Mouse (Mus musculus): ENCODE results near the gene Usp15. TPM values are rescaled to one million over a fixed set of nuclear protein-coding genes. Genes with fewer than 3 reads are reported as not detected.

Gene Usp15
- total and polyA plus RNA-seq, 3 experiments = 1.5 to 105 (median 67.7) TPM

DNA sequence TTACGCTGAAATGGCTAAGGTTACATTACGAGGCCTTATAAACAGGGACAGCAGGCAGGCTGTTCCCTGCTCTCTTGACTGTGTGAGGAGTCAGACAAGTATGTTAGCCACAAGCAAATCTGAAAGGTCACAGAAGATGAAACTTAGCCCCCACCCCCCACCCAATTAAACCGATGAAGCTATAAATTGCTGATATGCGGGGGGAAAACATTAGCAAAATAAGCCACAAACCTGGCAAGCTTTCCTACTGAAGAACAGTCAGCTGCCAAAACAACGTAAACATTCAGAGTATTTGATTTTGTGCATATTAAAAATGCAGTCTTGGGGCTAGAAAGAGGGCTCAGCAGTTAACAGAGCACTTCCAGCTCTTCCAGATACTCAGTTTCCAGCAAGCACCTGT lies 88.7 kb downstream of the Usp15 start:
- DNase-seq = no peak

DNA sequence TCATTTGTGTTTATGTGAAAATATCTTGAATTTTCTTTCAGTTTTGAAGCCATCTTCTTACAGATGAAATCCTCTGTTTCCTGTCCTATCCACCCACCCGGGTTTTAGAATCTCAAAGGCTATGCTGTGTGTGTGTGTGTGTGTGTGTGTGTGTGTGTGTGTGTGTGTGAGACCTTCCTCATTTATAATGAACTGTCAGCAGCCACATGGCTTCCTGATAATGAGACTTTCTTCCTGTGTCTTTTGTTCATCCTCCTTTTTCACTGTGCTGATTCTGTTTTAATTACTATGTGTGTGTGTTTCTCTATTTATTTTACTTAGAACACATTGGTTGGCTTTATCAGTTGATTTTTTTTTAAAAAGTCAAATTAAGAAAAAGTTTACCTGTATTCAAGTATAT lies 95.5 kb downstream of the Usp15 start:
- no peak for DNase-seq

DNA sequence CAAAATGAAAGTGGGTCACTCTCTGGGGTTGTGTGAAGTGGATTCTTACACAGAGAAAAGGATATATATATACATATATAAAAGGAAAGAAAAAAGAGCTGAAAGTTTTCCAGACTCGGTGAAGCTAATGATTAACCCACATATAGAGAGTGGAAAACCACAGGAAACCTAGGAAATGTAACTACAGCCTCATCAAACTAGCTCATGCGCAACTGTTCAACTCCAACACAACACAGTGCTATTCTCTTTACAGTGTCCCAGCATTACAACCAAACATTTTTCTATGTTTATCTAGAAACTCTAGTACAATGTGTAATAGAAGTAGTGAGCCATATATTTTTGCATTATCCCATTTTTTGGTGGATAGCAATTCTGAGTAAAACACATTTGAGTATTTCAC lies 96.2 kb downstream of the Usp15 start:
- DNase-seq = no peak

DNA sequence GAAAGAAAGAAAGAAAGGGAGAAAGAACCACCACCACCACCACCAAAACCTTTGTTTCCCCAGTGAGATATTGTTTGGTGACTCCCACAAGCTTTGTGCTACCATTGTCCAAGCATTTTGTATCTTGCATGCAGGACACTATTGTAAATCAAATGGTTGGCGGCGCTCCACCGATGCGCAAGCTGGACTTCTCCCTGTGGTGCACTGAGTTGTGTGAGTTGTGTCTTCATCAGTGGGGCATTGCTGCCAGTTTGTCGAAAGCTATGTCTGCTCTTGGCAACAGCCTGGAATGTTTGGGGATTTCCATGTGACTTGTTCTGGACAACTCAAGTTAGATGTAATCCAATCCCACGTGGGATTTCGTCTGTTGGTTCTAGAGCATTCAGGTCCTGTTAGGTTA lies 102.3 kb downstream of the Usp15 start:
- DNase-seq = peak; percentile 14

DNA sequence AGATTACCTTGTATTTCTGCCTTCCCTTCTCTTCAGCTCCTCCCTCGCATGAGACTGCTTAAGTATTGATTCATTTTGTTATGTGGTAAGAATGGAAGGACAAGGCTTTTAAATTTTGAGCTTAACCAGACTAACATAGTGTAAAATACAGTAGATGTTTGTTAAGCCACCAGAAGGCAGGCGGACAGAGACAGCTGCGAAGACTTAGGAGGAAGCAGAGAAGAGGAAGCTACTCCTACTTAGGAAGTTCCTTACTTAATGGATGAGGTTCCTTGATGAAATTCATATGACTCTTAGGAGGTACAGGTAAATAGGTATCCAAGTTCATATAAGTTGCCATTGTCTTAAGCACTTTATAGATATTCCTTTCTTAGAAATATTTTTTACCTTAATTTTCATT lies 104.2 kb downstream of the Usp15 start:
- no peak for DNase-seq

DNA sequence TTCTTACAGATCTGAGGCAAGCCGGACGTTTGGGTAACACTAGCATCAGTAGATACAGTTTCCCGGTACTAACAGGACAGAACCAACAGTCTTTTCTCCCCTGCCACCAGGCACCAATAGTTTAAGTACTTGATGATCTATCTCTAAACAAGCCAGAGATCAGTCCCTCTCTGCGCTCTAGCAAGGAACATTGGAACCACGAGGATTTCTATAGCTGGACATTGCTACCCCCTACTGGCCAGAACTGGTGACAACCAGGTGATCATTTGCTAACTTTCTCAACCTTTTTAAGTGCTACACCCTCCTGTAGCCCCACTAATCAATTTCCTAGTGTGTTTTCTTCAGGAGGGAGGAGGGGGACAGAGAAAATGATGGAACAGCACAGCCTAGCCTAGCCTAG lies 105.1 kb downstream of the Usp15 start:
- DNase-seq = peak; percentile 38

DNA sequence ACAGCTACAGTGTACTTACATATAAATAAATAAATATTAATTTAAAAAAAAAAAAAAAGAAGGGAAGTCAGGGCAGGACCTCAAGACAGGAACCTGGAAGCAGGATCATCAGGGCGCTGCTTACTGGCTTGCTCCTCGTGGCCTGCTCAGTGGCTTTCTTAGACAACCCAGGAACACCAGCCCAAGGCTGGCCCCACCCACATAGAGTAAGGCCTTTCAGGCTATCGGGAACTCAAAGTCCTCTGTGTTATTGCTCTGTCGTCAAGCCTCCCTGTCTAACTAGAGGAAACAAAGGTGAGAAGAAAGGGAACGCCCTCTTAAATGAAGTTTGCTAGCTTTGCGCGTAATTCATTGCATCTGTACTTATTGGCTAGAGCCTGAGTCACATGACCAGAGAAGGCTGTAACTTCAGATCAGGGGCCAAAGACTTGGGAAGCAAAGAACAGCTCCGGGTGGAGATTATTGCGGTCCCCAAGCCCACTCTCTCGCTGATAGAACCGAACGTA lies 107.3 kb downstream of the Usp15 start:
- DNase-seq = no peak

DNA sequence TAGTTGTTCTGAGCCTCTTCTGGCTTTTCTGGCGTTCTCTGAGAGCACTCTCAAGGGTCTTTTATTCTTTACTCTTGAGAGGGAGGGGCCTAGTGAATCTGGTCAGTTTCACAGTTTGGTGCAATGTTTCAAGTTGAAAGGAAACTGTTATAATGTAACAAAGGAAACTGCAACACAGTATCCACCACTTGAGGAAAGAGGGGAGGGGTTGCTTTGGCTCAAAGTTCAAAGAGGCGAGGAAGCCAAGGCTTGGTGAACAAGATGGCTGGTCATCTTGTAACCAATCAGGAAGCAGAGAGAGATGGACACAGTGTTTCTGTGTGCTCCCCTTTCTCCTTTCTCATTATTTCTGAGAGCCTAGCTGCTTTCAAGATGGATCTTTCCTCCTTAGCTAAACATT lies 109.9 kb downstream of the Usp15 start:
- no peak for DNase-seq

DNA sequence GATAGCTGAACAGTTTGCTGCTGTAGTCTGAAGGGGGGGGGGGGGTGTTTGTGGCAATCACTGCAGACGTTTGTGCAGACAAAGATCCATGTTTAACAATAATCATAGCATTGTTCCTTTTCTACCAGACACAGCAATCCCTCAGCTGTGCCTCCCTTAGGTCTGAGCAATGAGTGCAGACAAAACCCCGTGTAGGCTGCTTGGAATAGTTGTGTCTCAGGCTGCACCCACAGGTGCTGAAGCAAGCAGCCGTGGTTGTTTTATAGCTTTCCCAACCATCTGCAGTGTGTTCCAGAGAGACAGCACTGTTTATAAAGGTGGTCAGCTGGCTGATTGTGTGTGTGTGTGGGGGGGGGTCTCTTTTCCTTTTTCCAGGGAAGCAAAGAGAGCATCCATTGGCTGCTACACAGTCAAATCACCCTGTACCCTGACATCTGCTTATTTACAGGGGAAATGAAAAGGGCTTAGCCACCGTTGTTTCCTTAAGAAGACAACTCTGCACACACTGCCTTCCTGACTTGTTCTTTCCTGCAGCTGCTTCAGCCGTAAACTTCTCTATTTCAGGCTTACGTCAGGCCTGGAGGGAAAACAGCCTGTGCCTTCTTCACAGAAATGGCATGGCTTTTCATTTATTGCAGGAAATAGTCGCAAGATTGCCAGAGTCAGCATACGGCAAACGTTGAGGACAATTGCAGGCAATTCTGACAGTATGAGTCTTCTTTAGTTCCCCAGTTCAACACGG lies 111.7 kb downstream of the Usp15 start:
- DNase-seq = no peak

DNA sequence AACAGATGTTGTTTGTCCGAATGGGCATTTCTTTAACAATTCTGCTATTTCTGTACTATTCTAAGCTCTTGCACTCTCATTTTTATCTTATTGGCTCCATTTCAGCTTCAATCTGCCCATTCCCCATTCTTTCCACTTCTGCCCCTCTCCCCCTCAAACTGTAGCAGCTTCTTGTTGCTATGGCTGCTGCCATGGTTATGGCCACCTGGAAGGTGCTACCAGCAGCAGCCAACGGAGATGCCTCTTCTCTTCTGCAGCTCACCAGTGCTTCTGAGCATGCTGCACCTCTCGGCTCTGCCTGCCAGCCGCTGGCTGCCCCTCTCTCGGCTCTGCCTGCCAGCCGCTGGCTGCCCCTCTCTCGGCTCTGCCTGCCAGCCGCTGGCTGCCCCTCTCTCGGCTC lies 112.5 kb downstream of the Usp15 start:
- DNase-seq = no peak

DNA sequence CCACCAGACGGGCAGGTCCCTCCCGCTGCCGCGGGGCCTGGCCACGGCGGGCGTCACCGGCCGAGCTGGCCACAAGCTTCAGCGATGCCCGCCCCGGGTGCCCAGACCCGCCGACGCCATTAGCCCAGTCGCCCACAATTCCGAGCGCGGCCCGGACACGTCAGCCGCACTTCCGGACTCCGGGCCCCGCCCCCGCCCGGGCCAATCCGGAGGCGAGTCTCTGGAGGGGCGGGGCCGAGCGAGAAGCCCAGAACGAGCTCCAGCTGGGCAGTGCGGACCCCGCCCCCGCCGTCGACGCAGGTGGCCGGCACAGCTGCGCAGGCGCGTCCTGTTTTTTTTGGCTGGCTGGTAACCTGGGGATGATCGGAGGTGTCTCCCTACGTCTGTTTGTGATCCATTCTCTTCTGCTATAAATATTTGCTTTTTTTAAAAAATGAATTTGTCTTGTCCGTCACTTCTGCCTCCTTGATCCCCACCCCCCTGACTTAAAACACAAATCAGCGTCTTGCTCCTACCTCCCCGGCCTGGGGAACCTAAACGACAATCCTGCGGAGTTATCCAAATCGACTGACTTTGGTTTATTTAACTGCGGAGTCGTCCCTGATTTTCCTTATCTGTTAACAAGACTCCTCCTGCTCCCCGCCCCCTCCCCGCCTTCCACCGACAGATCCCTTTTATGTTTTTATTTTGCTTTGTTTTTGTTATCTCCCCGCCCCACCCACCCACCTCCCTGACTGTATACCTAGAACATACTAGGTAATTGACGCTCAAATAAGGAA lies 120.4 kb downstream of the Usp15 start, which contains the start of gene Mon2:
Gene Mon2, minus strand, starts transcription at position 261 of the 779 bp plus-strand sequence.
- DNase-seq = peak; percentile 98

DNA sequence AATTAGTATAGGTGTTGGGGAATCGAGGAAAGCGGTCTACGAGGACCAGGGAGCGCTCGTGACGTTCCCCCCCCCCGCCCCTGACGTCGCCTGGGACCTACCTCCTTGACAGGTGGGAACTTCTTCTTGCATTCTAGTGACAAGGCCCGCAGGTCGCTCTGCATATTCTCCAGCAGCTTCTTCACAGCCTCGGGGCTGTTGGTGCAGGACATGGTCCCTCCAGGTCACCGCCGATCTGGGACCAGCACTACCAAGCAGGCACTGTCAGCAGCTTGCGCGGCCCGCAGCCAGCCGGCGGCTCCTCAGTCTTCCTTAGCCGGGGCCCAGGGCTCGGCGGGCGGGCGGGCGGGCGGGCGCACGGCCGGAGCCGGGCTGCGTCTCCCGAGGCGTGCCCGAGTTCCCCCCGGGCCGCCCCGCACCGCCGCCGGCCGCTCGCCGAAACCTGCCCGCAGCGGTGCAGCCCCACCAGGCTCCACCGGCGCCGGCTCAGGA lies 121.0 kb downstream of the Usp15 start:
- DNase-seq = no peak

DNA sequence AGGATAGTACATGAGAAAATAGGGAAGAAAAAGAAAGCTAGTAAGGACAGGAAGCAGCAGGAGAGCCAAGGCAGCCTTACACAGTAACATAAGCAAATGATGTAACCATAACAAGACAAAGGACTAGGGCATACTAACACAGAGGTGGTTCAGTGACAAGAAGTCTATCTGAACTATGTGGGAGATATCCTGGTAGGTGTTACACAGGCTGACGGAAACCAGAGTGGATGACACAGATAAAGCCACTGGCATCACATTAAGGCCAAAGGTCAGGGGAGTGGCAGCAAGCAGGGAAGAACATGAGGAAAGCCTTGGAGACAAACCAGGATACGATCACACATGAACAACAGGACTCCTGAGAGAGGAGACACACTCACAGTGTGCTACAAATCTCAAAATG lies 124.8 kb downstream of the Usp15 start:
- DNase-seq = no peak

DNA sequence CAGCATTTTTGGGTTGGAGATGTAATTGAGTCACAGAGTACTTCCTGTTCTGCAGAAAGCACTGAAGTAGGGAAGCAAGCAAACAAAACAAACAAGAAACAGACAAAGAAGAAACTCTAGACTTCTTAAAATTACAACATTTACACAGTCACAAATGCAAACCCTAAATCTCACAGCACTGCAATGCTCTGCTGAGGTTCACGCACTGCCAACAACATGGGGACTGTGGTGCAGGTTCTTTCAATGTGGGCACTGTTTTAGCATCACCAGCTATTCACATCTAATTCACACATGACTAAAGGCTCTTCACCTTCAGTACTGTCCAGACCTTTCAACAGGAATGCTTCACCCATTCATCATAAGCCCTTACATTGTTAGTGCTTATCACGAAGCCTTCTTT lies 133.8 kb downstream of the Usp15 start:
- no peak for DNase-seq

DNA sequence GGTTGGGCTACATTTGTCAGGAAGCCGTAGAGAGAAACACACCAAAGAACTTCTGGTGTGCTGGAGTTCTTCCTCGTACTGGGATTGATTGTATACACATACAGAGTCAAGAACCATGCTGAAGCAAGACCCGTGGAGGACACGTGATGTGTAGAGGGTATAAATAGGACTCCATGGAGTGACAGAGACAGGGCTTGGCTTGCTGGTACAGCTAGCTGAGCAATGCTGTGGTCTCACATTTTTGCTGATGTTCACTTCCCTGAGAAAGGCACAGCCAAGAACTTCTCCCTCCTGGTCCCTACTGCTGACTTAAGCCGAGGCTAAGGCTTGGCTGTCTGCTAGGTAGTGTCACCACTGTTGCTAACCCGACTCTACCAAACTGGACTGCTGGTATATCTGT lies 136.0 kb downstream of the Usp15 start:
- DNase-seq = no peak

DNA sequence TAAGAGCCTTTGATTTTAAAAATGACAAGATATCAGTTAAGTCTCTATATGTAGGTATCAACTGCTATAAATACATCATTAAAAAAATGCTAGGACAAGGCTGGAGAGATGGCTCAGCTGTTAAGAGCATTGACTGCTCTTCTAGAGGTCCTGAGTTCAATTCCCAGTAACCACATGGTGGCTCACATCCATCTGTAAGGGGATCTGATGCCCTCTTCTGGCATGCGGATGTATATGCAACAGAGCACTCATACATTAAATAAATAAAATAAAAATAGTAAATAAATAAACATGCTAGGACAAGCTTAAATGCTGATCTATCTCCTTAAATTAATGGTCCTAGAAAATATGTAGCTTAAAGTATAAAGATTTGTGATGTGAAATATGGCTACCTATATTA lies 139.7 kb downstream of the Usp15 start:
- DNase-seq = no peak

DNA sequence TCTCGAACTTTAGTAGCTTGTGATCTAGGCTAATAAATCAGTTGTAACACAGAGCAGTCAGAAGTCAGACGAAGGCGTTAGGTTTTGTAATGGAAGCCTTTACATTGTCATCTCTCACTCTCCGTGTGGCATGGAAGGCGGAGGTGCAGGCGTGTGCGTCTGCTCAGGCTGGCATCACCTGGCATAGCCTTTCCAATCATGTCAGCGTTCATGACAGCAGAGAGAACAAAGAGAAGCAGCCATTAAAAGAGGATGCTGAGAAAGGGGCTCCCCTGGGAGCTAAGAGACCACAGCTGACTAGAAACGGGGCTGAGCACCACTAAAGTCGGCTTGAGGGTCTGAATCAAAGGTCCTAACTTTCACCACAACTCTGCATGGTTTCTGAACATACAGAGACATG lies 140.3 kb downstream of the Usp15 start:
- DNase-seq = no peak

DNA sequence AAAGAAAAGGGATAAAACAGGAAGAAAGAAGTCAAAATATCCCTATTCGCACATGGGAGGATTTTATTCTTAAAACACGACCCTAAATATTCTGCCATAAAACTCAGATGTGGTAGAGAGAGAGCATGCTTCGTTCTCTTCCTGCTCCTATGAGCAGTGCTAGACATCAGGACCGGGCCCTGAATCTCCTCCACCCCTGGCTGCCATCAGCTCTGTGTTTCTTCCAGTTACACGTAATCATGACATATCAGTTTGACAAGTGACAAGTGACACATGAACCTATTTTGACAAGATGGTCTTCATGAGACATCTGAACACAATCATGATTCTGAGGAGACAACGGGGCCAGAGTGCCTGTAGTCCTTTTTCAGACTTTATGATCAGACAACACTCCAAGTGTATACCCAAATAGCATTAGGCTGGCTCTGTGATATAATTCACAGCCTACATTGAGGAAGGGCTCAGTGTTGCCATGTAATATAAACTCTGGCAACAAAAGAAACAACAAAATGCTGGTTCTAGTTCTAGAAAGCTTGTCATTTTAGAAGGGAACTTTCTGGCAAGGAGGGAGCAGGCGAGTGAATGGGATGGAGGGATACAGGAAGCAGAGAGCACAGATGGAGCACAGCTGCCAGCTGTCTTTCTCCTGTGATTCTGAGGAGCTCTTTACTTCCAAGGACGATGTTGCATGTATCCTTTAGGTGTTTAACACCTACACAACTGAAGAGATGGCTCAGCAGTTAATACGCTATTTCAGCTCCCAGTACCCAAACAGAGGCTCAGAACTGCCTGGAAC lies 141.4 kb downstream of the Usp15 start:
- no peak for DNase-seq

All from adrenal gland, adult 2 months (tissue).